Mouse (Mus musculus): ENCODE measurements around the gene Znhit6. TPM values are rescaled to one million over a fixed set of nuclear protein-coding genes. Genes with fewer than 3 reads are reported as not detected.
A peak's percentile ranks its signal among the peaks of the same experiment; 100 is the strongest.

The Znhit6 gene
- polyA plus RNA-seq, 1 experiment from 2014 or later = 35.7 TPM

DNA sequence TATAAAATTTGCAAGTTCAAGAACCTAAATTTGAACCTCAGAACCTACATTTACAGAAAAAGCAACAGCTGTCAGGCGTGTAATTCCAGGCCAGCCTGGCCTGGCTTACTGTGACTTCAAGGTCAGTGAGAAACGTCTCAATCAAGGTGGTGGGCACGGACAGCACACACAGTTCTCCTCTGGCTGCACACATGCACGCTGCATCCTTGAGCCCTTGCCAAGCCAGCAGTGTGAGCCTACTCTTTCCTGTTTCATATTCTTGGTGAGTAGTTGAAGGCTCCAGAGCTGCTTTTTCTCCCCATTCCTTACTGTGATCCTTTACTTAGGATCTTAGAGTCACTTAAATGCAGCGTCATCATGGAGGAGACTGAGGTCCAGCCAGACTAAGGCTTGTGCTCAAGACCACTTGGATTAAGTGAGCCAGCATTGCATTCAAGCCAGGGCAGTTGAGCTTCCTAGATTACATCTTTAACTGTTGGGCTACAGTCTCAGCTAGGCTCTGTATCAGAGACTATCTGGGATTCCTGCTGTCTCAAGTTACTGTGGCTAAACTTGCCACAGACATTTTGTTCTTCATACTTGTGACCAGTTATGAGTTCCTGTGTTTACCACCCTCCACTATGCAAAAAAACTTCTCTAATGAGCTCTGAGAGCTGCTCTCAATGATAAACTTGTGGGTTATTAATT lies 29.6 kb downstream of the Znhit6 start:
- Histone ChIP-seq H3K9ac (no peak overlapping the region), H3K9me3 (ENCODE audit: low read depth, low read length) (no peaks in the 10 kb centered on the region), H3K4me3 (ENCODE audit: low read depth, low read length) (no peak overlapping the region), H3K4me1 (ENCODE audit: insufficient read depth) (peaks cover 12% of the 10 kb centered on the region; the same call in 1 of the 2 replicates), H3K36me3 (ENCODE audit: insufficient read depth) (peaks cover 55% of the 10 kb centered on the region), H3K27me3 (ENCODE audit: insufficient read depth, low read length) (no peaks in the 10 kb centered on the region), H3K27ac (ENCODE audit: low read depth) (no peak overlapping the region), H3K4me2 (no peak overlapping the region)
- 82% methylated on average over 5 of the region's 5 CpGs for WGBS
- ATAC-seq (ENCODE audit: insufficient read depth) = no peak
- no peak for TF ChIP-seq CTCF (IDR thresholded peaks at IDR 0.05; ENCODE audit: low read depth)
- no peak for DNase-seq

GRCm38 (mm10) chr3:145608320-145608719 lies 32.3 kb downstream of the Znhit6 start:
- WGBS = 89% methylated on average over 5 of the region's 5 CpGs
- DNase-seq (no peak), ATAC-seq (ENCODE audit: insufficient read depth) (no peak)
- Histone ChIP-seq H3K4me2 (no peak overlapping the region), H3K4me3 (ENCODE audit: low read depth, low read length) (no peak overlapping the region), H3K9ac (no peak overlapping the region), H3K36me3 (ENCODE audit: insufficient read depth) (peaks cover 35% of the 10 kb centered on the region), H3K4me1 (ENCODE audit: insufficient read depth) (no peaks in the 10 kb centered on the region), H3K27me3 (ENCODE audit: insufficient read depth, low read length) (no peaks in the 10 kb centered on the region), H3K9me3 (ENCODE audit: low read depth, low read length) (no peaks in the 10 kb centered on the region), H3K27ac (ENCODE audit: low read depth) (no peak overlapping the region)
- no peak for TF ChIP-seq CTCF (IDR thresholded peaks at IDR 0.05; ENCODE audit: low read depth)

- Histone ChIP-seq H3K4me1 (ENCODE audit: insufficient read depth) (peaks cover 16% of the 10 kb centered on the region), H3K9ac (no peak overlapping the region), H3K36me3 (ENCODE audit: insufficient read depth) (no peaks in the 10 kb centered on the region), H3K27ac (ENCODE audit: low read depth) (no peak overlapping the region), H3K4me3 (ENCODE audit: low read depth, low read length) (no peak overlapping the region), H3K4me2 (no peak overlapping the region), H3K27me3 (ENCODE audit: insufficient read depth, low read length) (no peaks in the 10 kb centered on the region), H3K9me3 (ENCODE audit: low read depth, low read length) (no peaks in the 10 kb centered on the region)
- peak; percentile 82 for DNase-seq
- no peak for ATAC-seq (ENCODE audit: insufficient read depth)
- TF ChIP-seq CTCF (IDR thresholded peaks at IDR 0.05; ENCODE audit: low read depth) = peak; percentile 87
- 23% methylated on average over 4 of the region's 4 CpGs for WGBS
These were observed 36.7 kb downstream of the Znhit6 start for GRCm38 (mm10) chr3:145612662-145613061.

GRCm38 (mm10) chr3:145613234-145613633 lies 37.2 kb downstream of the Znhit6 start:
- Histone ChIP-seq H3K27me3 (ENCODE audit: insufficient read depth, low read length) (no peaks in the 10 kb centered on the region), H3K36me3 (ENCODE audit: insufficient read depth) (no peaks in the 10 kb centered on the region), H3K4me2 (no peak overlapping the region), H3K9ac (no peak overlapping the region), H3K4me3 (ENCODE audit: low read depth, low read length) (no peak overlapping the region), H3K27ac (ENCODE audit: low read depth) (no peak overlapping the region), H3K4me1 (ENCODE audit: insufficient read depth) (peaks cover 16% of the 10 kb centered on the region), H3K9me3 (ENCODE audit: low read depth, low read length) (no peaks in the 10 kb centered on the region)
- no peak for DNase-seq
- TF ChIP-seq CTCF (IDR thresholded peaks at IDR 0.05; ENCODE audit: low read depth) = no peak
- ATAC-seq (ENCODE audit: insufficient read depth) = no peak
- 62% methylated on average over 4 of the region's 4 CpGs for WGBS

GRCm38 (mm10) chr3:145614362-145615115 lies 38.5 kb downstream of the Znhit6 start:
- H3K4me3 ChIP-seq (ENCODE audit: low read depth, low read length) = no peak overlapping the region
- H3K9me3 ChIP-seq (ENCODE audit: low read depth, low read length) = no peaks in the 10 kb centered on the region
- peaks cover 16% of the 10 kb centered on the region for H3K4me1 ChIP-seq (ENCODE audit: insufficient read depth)
- H3K27me3 ChIP-seq (ENCODE audit: insufficient read depth, low read length) = no peaks in the 10 kb centered on the region
- no peaks in the 10 kb centered on the region for H3K36me3 ChIP-seq (ENCODE audit: insufficient read depth)
- H3K27ac ChIP-seq (ENCODE audit: low read depth) = peak overlapping the region; percentile 81
- ATAC-seq (ENCODE audit: insufficient read depth) = peak; percentile 82
- 10% methylated on average over 17 of the region's 17 CpGs for WGBS
- no peak for TF ChIP-seq CTCF (IDR thresholded peaks at IDR 0.05; ENCODE audit: low read depth)
- H3K4me2 ChIP-seq = peak overlapping the region; percentile 36
- H3K9ac ChIP-seq = peak overlapping the region; percentile 21; the same call in 1 of the 2 replicates
- DNase-seq = peak; percentile 83

DNA sequence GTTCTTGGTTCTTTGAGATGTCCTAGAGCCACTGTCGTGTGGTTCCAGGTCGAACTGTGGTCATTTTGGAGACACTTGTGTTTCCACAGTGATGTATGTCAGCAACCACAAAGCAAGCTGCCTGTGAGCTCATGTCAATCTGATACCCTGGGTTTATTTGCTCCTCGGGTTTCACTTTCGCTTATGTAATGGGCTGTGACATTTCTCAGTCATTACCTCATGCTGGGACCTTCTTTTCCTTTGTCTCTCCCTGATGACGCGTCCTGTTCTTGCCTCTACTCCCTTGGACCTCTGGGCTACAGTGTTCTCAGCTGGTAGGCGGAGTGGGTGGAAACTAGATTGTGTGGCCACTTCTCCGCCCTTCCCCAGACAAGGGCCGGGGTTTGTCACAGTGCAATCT lies 42.3 kb downstream of the Znhit6 start:
- no peak overlapping the region for H3K4me3 ChIP-seq (ENCODE audit: low read depth, low read length)
- no peak for ATAC-seq (ENCODE audit: insufficient read depth)
- no peak overlapping the region for H3K4me2 ChIP-seq
- H3K9ac ChIP-seq = no peak overlapping the region
- 62% methylated on average over 9 of the region's 9 CpGs for WGBS
- H3K27me3 ChIP-seq (ENCODE audit: insufficient read depth, low read length) = no peaks in the 10 kb centered on the region
- H3K9me3 ChIP-seq (ENCODE audit: low read depth, low read length) = no peaks in the 10 kb centered on the region
- no peak for DNase-seq
- H3K36me3 ChIP-seq (ENCODE audit: insufficient read depth) = no peaks in the 10 kb centered on the region
- H3K27ac ChIP-seq (ENCODE audit: low read depth) = no peak overlapping the region
- no peak for TF ChIP-seq CTCF (IDR thresholded peaks at IDR 0.05; ENCODE audit: low read depth)
- H3K4me1 ChIP-seq (ENCODE audit: insufficient read depth) = peaks cover 16% of the 10 kb centered on the region

GRCm38 (mm10) chr3:145619621-145620365 lies 43.8 kb downstream of the Znhit6 start:
- Histone ChIP-seq H3K36me3 (ENCODE audit: insufficient read depth) (no peaks in the 10 kb centered on the region), H3K4me3 (ENCODE audit: low read depth, low read length) (no peak overlapping the region), H3K9ac (no peak overlapping the region), H3K27me3 (ENCODE audit: insufficient read depth, low read length) (no peaks in the 10 kb centered on the region), H3K4me1 (ENCODE audit: insufficient read depth) (peaks cover 8% of the 10 kb centered on the region; the same call in 1 of the 2 replicates), H3K4me2 (no peak overlapping the region), H3K27ac (ENCODE audit: low read depth) (no peak overlapping the region), H3K9me3 (ENCODE audit: low read depth, low read length) (no peaks in the 10 kb centered on the region)
- DNase-seq = no peak
- WGBS = 90% methylated on average over 17 of the region's 17 CpGs
- ATAC-seq (ENCODE audit: insufficient read depth) = no peak
- TF ChIP-seq CTCF (IDR thresholded peaks at IDR 0.05; ENCODE audit: low read depth) = no peak
